Mouse (Mus musculus): Measurements from ENCODE around the gene Ing3.

Ing3 gene

GRCm38 (mm10) chr6:21991151-21991550, 41.8 kb downstream of the Ing3 start:
- no peak for DNase-seq (ENCODE audit: low read depth, low spot score)

GRCm38 (mm10) chr6:21993070-21993469, 43.7 kb downstream of the Ing3 start:
- DNase-seq (ENCODE audit: low read depth, low spot score), result no peak

GRCm38 (mm10) chr6:21998131-21998530, 48.8 kb downstream of the Ing3 start:
- no peak for DNase-seq (ENCODE audit: low read depth, low spot score)

- DNase-seq (ENCODE audit: low read depth, low spot score), result no peak
These were observed 49.7 kb downstream of the Ing3 start for GRCm38 (mm10) chr6:21999025-21999424.

- no peak for DNase-seq (ENCODE audit: low read depth, low spot score)
These were observed 50.7 kb downstream of the Ing3 start for GRCm38 (mm10) chr6:22000086-22000485.

- no peak for DNase-seq (ENCODE audit: low read depth, low spot score)
These were observed 51.5 kb downstream of the Ing3 start for GRCm38 (mm10) chr6:22000881-22001280.

GRCm38 (mm10) chr6:22001284-22001916, 52.0 kb downstream of the Ing3 start:
- DNase-seq (ENCODE audit: low read depth, low spot score), result no peak

- no peak for DNase-seq (ENCODE audit: low read depth, low spot score)
These were observed 53.3 kb downstream of the Ing3 start for GRCm38 (mm10) chr6:22002521-22003199.

GRCm38 (mm10) chr6:22003200-22003587, 53.8 kb downstream of the Ing3 start:
- DNase-seq (ENCODE audit: low read depth, low spot score), result no peak

GRCm38 (mm10) chr6:22003959-22004543, 54.7 kb downstream of the Ing3 start:
- no peak for DNase-seq (ENCODE audit: low read depth, low spot score)

- no peak for DNase-seq (ENCODE audit: low read depth, low spot score)
These were observed 59.0 kb downstream of the Ing3 start for GRCm38 (mm10) chr6:22008346-22008745.

GRCm38 (mm10) chr6:22010258-22010657, 60.9 kb downstream of the Ing3 start:
- peak; percentile 69 for DNase-seq (ENCODE audit: low read depth, low spot score)

- DNase-seq (ENCODE audit: low read depth, low spot score), result no peak
These were observed 61.5 kb downstream of the Ing3 start for GRCm38 (mm10) chr6:22010761-22011281.

GRCm38 (mm10) chr6:22011546-22011945, 62.2 kb downstream of the Ing3 start:
- DNase-seq (ENCODE audit: low read depth, low spot score), result no peak

- no peak for DNase-seq (ENCODE audit: low read depth, low spot score)
These were observed 62.7 kb downstream of the Ing3 start for GRCm38 (mm10) chr6:22012099-22012498.

GRCm38 (mm10) chr6:22012501-22012900, 63.1 kb downstream of the Ing3 start:
- DNase-seq (ENCODE audit: low read depth, low spot score), result no peak

- DNase-seq (ENCODE audit: low read depth, low spot score), result no peak
These were observed 64.0 kb downstream of the Ing3 start for GRCm38 (mm10) chr6:22013394-22013793.

GRCm38 (mm10) chr6:22014291-22014911, 65.0 kb downstream of the Ing3 start:
- DNase-seq (ENCODE audit: low read depth, low spot score), result no peak

GRCm38 (mm10) chr6:22017631-22018030, 68.3 kb downstream of the Ing3 start:
- DNase-seq (ENCODE audit: low read depth, low spot score), result no peak

GRCm38 (mm10) chr6:22018768-22019445, 69.5 kb downstream of the Ing3 start:
- no peak for DNase-seq (ENCODE audit: low read depth, low spot score)

- no peak for DNase-seq (ENCODE audit: low read depth, low spot score)
These were observed 70.3 kb downstream of the Ing3 start for GRCm38 (mm10) chr6:22019637-22020036.

GRCm38 (mm10) chr6:22020696-22021095, 71.3 kb downstream of the Ing3 start:
- no peak for DNase-seq (ENCODE audit: low read depth, low spot score)

Measured in A20 (cell line).